Mouse (Mus musculus) neural tube, embryonic 11.5 days (tissue): ENCODE results near the gene Vps11. TPM values are rescaled to one million over a fixed set of nuclear protein-coding genes. Genes with fewer than 3 reads are reported as not detected.

ENCODE experiments used
- ATAC-seq: fragments of 200-750 bp; cut with Nextera tagmentation; 2 replicates; pipeline ENCODE4 v1.8.0; 2017; ENCODE audit warnings: moderate number of reproducible peaks, mild to moderate bottlenecking, moderate TSS enrichment, moderate library complexity; ENCODE audit not compliant: insufficient read depth, low FRiP score, low TSS enrichment
- DNase-seq: peaks from one replicate; pipeline ENCODE4 v3.0.0-alpha.2; 2015; ENCODE audit warnings: low spot score
- H3K27ac ChIP-seq: fragments of 300-500 bp; sonication (generic); 2 replicates; pipeline ENCODE4 v1.5.1; 2014; ENCODE audit warnings: low read depth, mild to moderate bottlenecking, low read length
- H3K27me3 ChIP-seq: fragments of 300-500 bp; sonication (generic); 2 replicates; pipeline ENCODE4 v1.6.1; 2014; ENCODE audit warnings: mild to moderate bottlenecking, low read length, mixed read lengths; ENCODE audit not compliant: control insufficient read depth, insufficient read depth
- H3K36me3 ChIP-seq: fragments of 300-500 bp; sonication (generic); 2 replicates; pipeline ENCODE4 v1.6.1; 2014; ENCODE audit warnings: mild to moderate bottlenecking, low read length, moderate library complexity, mixed read lengths; ENCODE audit not compliant: control insufficient read depth, insufficient read depth
- H3K4me1 ChIP-seq: fragments of 300-500 bp; sonication (generic); 2 replicates; pipeline ENCODE4 v1.6.1; 2014; ENCODE audit warnings: low read length, mixed read lengths; ENCODE audit not compliant: control insufficient read depth, insufficient read depth
- H3K4me2 ChIP-seq: fragments of 300-500 bp; sonication (generic); 2 replicates; pipeline ENCODE4 v1.6.1; 2014; ENCODE audit warnings: low read depth, mild to moderate bottlenecking, moderate library complexity
- H3K4me3 ChIP-seq: fragments of 300-500 bp; sonication (generic); 2 replicates; pipeline ENCODE4 v1.5.1; 2014; ENCODE audit warnings: low read depth, low read length
- H3K9ac ChIP-seq: fragments of 300-500 bp; sonication (generic); 2 replicates; pipeline ENCODE4 v1.6.1; 2014; ENCODE audit warnings: mild to moderate bottlenecking, low read length
- H3K9me3 ChIP-seq: fragments of 300-500 bp; sonication (generic); 2 replicates; pipeline ENCODE4 v1.6.1; 2016; ENCODE audit warnings: low read length; ENCODE audit not compliant: control insufficient read depth
- WGBS: fragments of 180-500 bp; shearing (Covaris S2); extraction: QIAGEN DNeasy Blood & Tissue Kit; methylation state at CpG from one replicate; pipeline ENCODE4 v1.1.7; 2014; 5-methylcytosine and 5-hydroxymethylcytosine counted together
- polyA plus RNA-seq: library from polyadenylated mRNA; unstranded; fragments of >200 nt; fragmentation: Nextera tagmentation; extraction: Ambion mirVana; gene quantifications from 2 replicates; pipeline ENCODE4 v1.2.1, GENCODE M21; 2014

The Vps11 gene
- polyA plus RNA-seq, 1 experiment from 2014 or later, result 32.9 TPM

GRCm38 (mm10) chr9:44399114-44399794, 37.8 kb upstream of the Vps11 start:
- Histone ChIP-seq H3K4me1 (peaks cover 7% of the 10 kb centered on the region; the same call in 1 of the 2 replicates), H3K4me2 (peak overlapping the region; percentile 15; the same call in 1 of the 2 replicates), H3K9ac (no peak overlapping the region), H3K9me3 (no peaks in the 10 kb centered on the region), H3K36me3 (peaks cover 19% of the 10 kb centered on the region), H3K4me3 (no peak overlapping the region), H3K27me3 (no peaks in the 10 kb centered on the region), H3K27ac (no peak overlapping the region)
- DNase-seq (no peak), ATAC-seq (no peak)
- 83% methylated on average over 13 of the region's 13 CpGs for WGBS

- WGBS, result 81% methylated on average over 9 of the region's 9 CpGs
- H3K36me3 ChIP-seq, result peaks cover 14% of the 10 kb centered on the region
- no peak overlapping the region for H3K27ac ChIP-seq
These were observed 37.1 kb upstream of the Vps11 start for GRCm38 (mm10) chr9:44398551-44398950.

GRCm38 (mm10) chr9:44398087-44398486, 36.6 kb upstream of the Vps11 start:
- Histone ChIP-seq H3K4me2 (peak overlapping the region; percentile 96), H3K9me3 (no peaks in the 10 kb centered on the region), H3K4me1 (peaks cover 7% of the 10 kb centered on the region; the same call in 1 of the 2 replicates), H3K4me3 (peak overlapping the region; percentile 62), H3K27me3 (no peaks in the 10 kb centered on the region), H3K9ac (peak overlapping the region; percentile 36), H3K36me3 (peaks cover 12% of the 10 kb centered on the region), H3K27ac (peak overlapping the region; percentile 70; the same call in 1 of the 2 replicates)
- ATAC-seq, result no peak
- no peak for DNase-seq
- 3% methylated on average over 4 of the region's 4 CpGs for WGBS

More at GRCm38 (mm10) chr9:44398551-44398950, 37.1 kb upstream of the Vps11 start:
- H3K4me3 ChIP-seq, result peak overlapping the region; percentile 62; the same call in 1 of the 2 replicates
- H3K9me3 ChIP-seq, result no peaks in the 10 kb centered on the region
- H3K9ac ChIP-seq, result peak overlapping the region; percentile 36; the same call in 1 of the 2 replicates
- H3K4me1 ChIP-seq, result peaks cover 7% of the 10 kb centered on the region; the same call in 1 of the 2 replicates
- ATAC-seq, result no peak
- H3K27me3 ChIP-seq, result no peaks in the 10 kb centered on the region
- DNase-seq, result no peak
- H3K4me2 ChIP-seq, result peak overlapping the region; percentile 96

- Histone ChIP-seq H3K4me1 (peaks cover 7% of the 10 kb centered on the region; the same call in 1 of the 2 replicates), H3K4me3 (peak within 1 kb of the TSS; percentile 62), H3K27ac (peak within 1 kb of the TSS; percentile 70), H3K9me3 (no peaks in the 10 kb centered on the region), H3K9ac (peak within 1 kb of the TSS; percentile 79), H3K27me3 (no peaks in the 10 kb centered on the region), H3K36me3 (peaks cover 6% of the 10 kb centered on the region), H3K4me2 (peak within 1 kb of the TSS; percentile 96)
- WGBS, result under 1% methylated on average over 43 of the region's 43 CpGs
- ATAC-seq (peak; percentile 95), DNase-seq (peak; percentile 88)
These were observed 35.4 kb upstream of the Vps11 start, which contains the start of gene Slc37a4 for GRCm38 (mm10) chr9:44396684-44397411. TSS of gene Slc37a4 (plus strand) at chr9:44396852.

GRCm38 (mm10) chr9:44391466-44391865, 30.0 kb upstream of the Vps11 start:
- Histone ChIP-seq H3K27me3 (no peaks in the 10 kb centered on the region), H3K36me3 (peaks cover 18% of the 10 kb centered on the region), H3K9ac (no peak overlapping the region), H3K9me3 (no peaks in the 10 kb centered on the region), H3K27ac (no peak overlapping the region), H3K4me3 (no peak overlapping the region), H3K4me2 (no peak overlapping the region), H3K4me1 (no peaks in the 10 kb centered on the region)
- DNase-seq (peak; percentile 75), ATAC-seq (0 out of 2 replicates have a peak, but pooled peaks have one; percentile 48)
- 45% methylated on average over 4 of the region's 4 CpGs for WGBS

- no peaks in the 10 kb centered on the region for H3K4me1 ChIP-seq
- H3K27ac ChIP-seq, result no peak overlapping the region
- whole genome bisulfite sequencing, result 66% methylated on average over 8 of the region's 8 CpGs
- no peak for ATAC-seq
- no peak overlapping the region for H3K4me3 ChIP-seq
- H3K27me3 ChIP-seq, result no peaks in the 10 kb centered on the region
- H3K36me3 ChIP-seq, result peaks cover 32% of the 10 kb centered on the region
- H3K9me3 ChIP-seq, result no peaks in the 10 kb centered on the region
- H3K9ac ChIP-seq, result no peak overlapping the region
- H3K4me2 ChIP-seq, result no peak overlapping the region
- DNase-seq, result peak; percentile 45
These were observed 27.8 kb upstream of the Vps11 start for GRCm38 (mm10) chr9:44389273-44389672.

GRCm38 (mm10) chr9:44387221-44387620, 25.8 kb upstream of the Vps11 start:
- Histone ChIP-seq H3K4me3 (no peak overlapping the region), H3K36me3 (peaks cover 46% of the 10 kb centered on the region), H3K9me3 (no peaks in the 10 kb centered on the region), H3K9ac (no peak overlapping the region), H3K27ac (no peak overlapping the region), H3K27me3 (no peaks in the 10 kb centered on the region), H3K4me1 (no peaks in the 10 kb centered on the region), H3K4me2 (no peak overlapping the region)
- 89% methylated on average over 3 of the region's 3 CpGs for WGBS
- DNase-seq (no peak), ATAC-seq (no peak)

- Histone ChIP-seq H3K9me3 (no peaks in the 10 kb centered on the region), H3K36me3 (peaks cover 49% of the 10 kb centered on the region), H3K4me3 (no peak overlapping the region), H3K27ac (no peak overlapping the region), H3K27me3 (no peaks in the 10 kb centered on the region), H3K4me1 (peaks cover 9% of the 10 kb centered on the region), H3K4me2 (no peak overlapping the region), H3K9ac (no peak overlapping the region)
- DNase-seq (no peak), ATAC-seq (no peak)
- WGBS, result 92% methylated on average over 13 of the region's 13 CpGs
These were observed 23.1 kb upstream of the Vps11 start for GRCm38 (mm10) chr9:44384596-44384995.
